Mouse (Mus musculus): Measurements from ENCODE around the gene Aplnr. TPM values are rescaled to one million over a fixed set of nuclear protein-coding genes. Genes with fewer than 3 reads are reported as not detected.

Gene Aplnr
- polyA plus RNA-seq, 2 experiments = 37.0 to 47.3 TPM

GRCm38 (mm10) chr2:85156136-85156535 is 20.1 kb downstream of the Aplnr start:
- no peak overlapping the region for H3K4me2 ChIP-seq (replicated peaks; ENCODE audit: low read depth, low read length, severe bottlenecking)
- no peaks in the 10 kb centered on the region for H3K9me3 ChIP-seq (ENCODE audit: control insufficient read depth, low read length)
- no peak overlapping the region for H3K4me3 ChIP-seq (replicated peaks; ENCODE audit: low read length)
- no peak for DNase-seq (ENCODE audit: low spot score)
- H3K36me3 ChIP-seq (ENCODE audit: control insufficient read depth, insufficient read depth, low read length) = no peaks in the 10 kb centered on the region
- H3K9ac ChIP-seq (ENCODE audit: low read depth, low read length, severe bottlenecking) = no peak overlapping the region
- no peak overlapping the region for H3K27ac ChIP-seq (replicated peaks; ENCODE audit: low read depth, low read length)
- no peak for TF ChIP-seq POLR2A (IDR thresholded peaks at IDR 0.05; ENCODE audit: borderline replicate concordance, extremely low read depth, insufficient read depth, insufficient read length)
- no peak for ATAC-seq (ENCODE audit: low FRiP score, low read depth)
- no peaks in the 10 kb centered on the region for H3K27me3 ChIP-seq (ENCODE audit: control insufficient read depth, insufficient read depth, low read length)
- 83% methylated on average over 5 of the region's 5 CpGs for WGBS
- no peaks in the 10 kb centered on the region for H3K4me1 ChIP-seq (ENCODE audit: control insufficient read depth, insufficient read depth, low read length)

GRCm38 (mm10) chr2:85157382-85157781 is 21.4 kb downstream of the Aplnr start:
- TF ChIP-seq POLR2A (IDR thresholded peaks at IDR 0.05; ENCODE audit: borderline replicate concordance, extremely low read depth, insufficient read depth, insufficient read length) = no peak
- no peak overlapping the region for H3K4me2 ChIP-seq (replicated peaks; ENCODE audit: low read depth, low read length, severe bottlenecking)
- H3K9me3 ChIP-seq (ENCODE audit: control insufficient read depth, low read length) = no peaks in the 10 kb centered on the region
- no peak overlapping the region for H3K9ac ChIP-seq (ENCODE audit: low read depth, low read length, severe bottlenecking)
- DNase-seq (ENCODE audit: low spot score) (no peak), ATAC-seq (ENCODE audit: low FRiP score, low read depth) (no peak)
- no peak overlapping the region for H3K27ac ChIP-seq (replicated peaks; ENCODE audit: low read depth, low read length)
- WGBS = 90% methylated on average over 3 of the region's 3 CpGs
- H3K36me3 ChIP-seq (ENCODE audit: control insufficient read depth, insufficient read depth, low read length) = no peaks in the 10 kb centered on the region
- no peak overlapping the region for H3K4me3 ChIP-seq (replicated peaks; ENCODE audit: low read length)
- no peaks in the 10 kb centered on the region for H3K4me1 ChIP-seq (ENCODE audit: control insufficient read depth, insufficient read depth, low read length)
- no peaks in the 10 kb centered on the region for H3K27me3 ChIP-seq (ENCODE audit: control insufficient read depth, insufficient read depth, low read length)

GRCm38 (mm10) chr2:85160901-85161637 is 25.0 kb downstream of the Aplnr start:
- no peak for TF ChIP-seq POLR2A (IDR thresholded peaks at IDR 0.05; ENCODE audit: borderline replicate concordance, extremely low read depth, insufficient read depth, insufficient read length)
- Histone ChIP-seq H3K9me3 (ENCODE audit: control insufficient read depth, low read length) (no peaks in the 10 kb centered on the region), H3K36me3 (ENCODE audit: control insufficient read depth, insufficient read depth, low read length) (no peaks in the 10 kb centered on the region), H3K4me3 (replicated peaks; ENCODE audit: low read length) (no peak overlapping the region), H3K27me3 (ENCODE audit: control insufficient read depth, insufficient read depth, low read length) (no peaks in the 10 kb centered on the region), H3K4me2 (replicated peaks; ENCODE audit: low read depth, low read length, severe bottlenecking) (no peak overlapping the region), H3K4me1 (ENCODE audit: control insufficient read depth, insufficient read depth, low read length) (no peaks in the 10 kb centered on the region), H3K27ac (replicated peaks; ENCODE audit: low read depth, low read length) (no peak overlapping the region), H3K9ac (ENCODE audit: low read depth, low read length, severe bottlenecking) (no peak overlapping the region)
- no peak for ATAC-seq (ENCODE audit: low FRiP score, low read depth)
- DNase-seq (ENCODE audit: low spot score) = no peak
- 65% methylated on average over 4 of the region's 4 CpGs for WGBS

GRCm38 (mm10) chr2:85161638-85162093 is 25.6 kb downstream of the Aplnr start:
- no peaks in the 10 kb centered on the region for H3K36me3 ChIP-seq (ENCODE audit: control insufficient read depth, insufficient read depth, low read length)
- no peak for TF ChIP-seq POLR2A (IDR thresholded peaks at IDR 0.05; ENCODE audit: borderline replicate concordance, extremely low read depth, insufficient read depth, insufficient read length)
- H3K27me3 ChIP-seq (ENCODE audit: control insufficient read depth, insufficient read depth, low read length) = no peaks in the 10 kb centered on the region
- H3K4me1 ChIP-seq (ENCODE audit: control insufficient read depth, insufficient read depth, low read length) = no peaks in the 10 kb centered on the region
- H3K27ac ChIP-seq (replicated peaks; ENCODE audit: low read depth, low read length) = no peak overlapping the region
- WGBS = 18% methylated on average over 1 of the region's 1 CpGs
- ATAC-seq (ENCODE audit: low FRiP score, low read depth) = no peak
- no peak overlapping the region for H3K4me3 ChIP-seq (replicated peaks; ENCODE audit: low read length)
- no peaks in the 10 kb centered on the region for H3K9me3 ChIP-seq (ENCODE audit: control insufficient read depth, low read length)
- H3K4me2 ChIP-seq (replicated peaks; ENCODE audit: low read depth, low read length, severe bottlenecking) = no peak overlapping the region
- H3K9ac ChIP-seq (ENCODE audit: low read depth, low read length, severe bottlenecking) = no peak overlapping the region
- DNase-seq (ENCODE audit: low spot score) = no peak

GRCm38 (mm10) chr2:85163311-85164047 is 27.5 kb downstream of the Aplnr start:
- Histone ChIP-seq H3K27ac (replicated peaks; ENCODE audit: low read depth, low read length) (no peak overlapping the region), H3K9ac (ENCODE audit: low read depth, low read length, severe bottlenecking) (no peak overlapping the region), H3K27me3 (ENCODE audit: control insufficient read depth, insufficient read depth, low read length) (no peaks in the 10 kb centered on the region), H3K4me2 (replicated peaks; ENCODE audit: low read depth, low read length, severe bottlenecking) (no peak overlapping the region), H3K4me3 (replicated peaks; ENCODE audit: low read length) (no peak overlapping the region), H3K4me1 (ENCODE audit: control insufficient read depth, insufficient read depth, low read length) (no peaks in the 10 kb centered on the region), H3K9me3 (ENCODE audit: control insufficient read depth, low read length) (no peaks in the 10 kb centered on the region), H3K36me3 (ENCODE audit: control insufficient read depth, insufficient read depth, low read length) (no peaks in the 10 kb centered on the region)
- WGBS = 31% methylated on average over 7 of the region's 7 CpGs
- TF ChIP-seq POLR2A (IDR thresholded peaks at IDR 0.05; ENCODE audit: borderline replicate concordance, extremely low read depth, insufficient read depth, insufficient read length) = no peak
- DNase-seq (ENCODE audit: low spot score) = peak; percentile 20
- no peak for ATAC-seq (ENCODE audit: low FRiP score, low read depth)
